Mouse (Mus musculus): ENCODE data around the gene Prr3. TPM values are rescaled to one million over a fixed set of nuclear protein-coding genes. Genes with fewer than 3 reads are reported as not detected.

Prr3 gene
- polyA plus RNA-seq (2012; rRNA removed) (5.5 and 6.3 TPM in 2 replicates), polyA plus RNA-seq (2014; fragmentation: Nextera tagmentation; extraction: Ambion mirVana) (3.5 and 4.5 TPM in 2 replicates)

GRCm38 (mm10) chr17:35979401-35980362 lies at the start of gene Prr3, which contains the start of gene Gnl1:
TSS of gene Prr3 (minus strand) at chr17:35980236.
TSS of gene Gnl1 (plus strand) at chr17:35979851.
- WGBS (ENCODE audit: insufficient replicate concordance): under 1% methylated on average over 108 of the region's 109 CpGs
- TF ChIP-seq EP300 (IDR thresholded peaks at IDR 0.05; ENCODE audit: low read depth) (no peak), CTCF (IDR thresholded peaks at IDR 0.05; ENCODE audit: low read depth) (peak; percentile 40)
- Histone ChIP-seq H3K4me3 (ENCODE audit: insufficient read depth in 1 of 2, low read depth in 2 of 2, low read length in 2 of 2) (peak within 1 kb of the TSS; percentile 71 to 84), H3K27ac (peak within 1 kb of the TSS; percentile 46), H3K36me3 (replicated peaks; ENCODE audit: control insufficient read depth, insufficient read depth, low read depth) (no peaks in the 10 kb centered on the region; the same call in 1 of the 2 replicates), H3K4me2 (ENCODE audit: low read depth) (peak within 1 kb of the TSS; percentile 97), H3K27me3 (ENCODE audit: control insufficient read depth, insufficient read depth, low read length) (no peaks in the 10 kb centered on the region), H3K9ac (replicated peaks) (peak within 1 kb of the TSS; percentile 49), H3K4me1 (replicated peaks; ENCODE audit: control insufficient read depth in 2 of 2, insufficient read depth in 2 of 2, low read length in 1 of 2) (peaks cover 3 to 8% of the 10 kb centered on the region in 2 experiments; a peak in 3 of 4 replicates), H3K9me3 (ENCODE audit: control insufficient read depth, low read length) (no peaks in the 10 kb centered on the region)
- ATAC-seq (ENCODE audit: insufficient read depth): peak; percentile 91
- peak; percentile 70 to 73 (median 72) for DNase-seq (ENCODE audit: low read depth in 3 of 3, low spot score in 3 of 3)

- Histone ChIP-seq H3K4me2 (ENCODE audit: low read depth) (no peak overlapping the region), H3K36me3 (replicated peaks; ENCODE audit: control insufficient read depth, insufficient read depth, low read depth) (no peaks in the 10 kb centered on the region), H3K9ac (replicated peaks) (no peak overlapping the region), H3K27ac (no peak overlapping the region), H3K4me1 (replicated peaks; ENCODE audit: control insufficient read depth in 2 of 2, insufficient read depth in 2 of 2, low read length in 1 of 2) (peaks cover 2 to 18% of the 10 kb centered on the region in 2 experiments), H3K27me3 (ENCODE audit: control insufficient read depth, insufficient read depth, low read length) (no peaks in the 10 kb centered on the region), H3K9me3 (ENCODE audit: control insufficient read depth, low read length) (no peaks in the 10 kb centered on the region), H3K4me3 (ENCODE audit: insufficient read depth in 1 of 2, low read depth in 2 of 2, low read length in 2 of 2) (no peak overlapping the region)
- ATAC-seq (ENCODE audit: insufficient read depth) (no peak), DNase-seq (ENCODE audit: low read depth in 3 of 3, low spot score in 3 of 3) (no peak)
- 71% methylated on average over 7 of the region's 7 CpGs for WGBS (ENCODE audit: insufficient replicate concordance)
- TF ChIP-seq CTCF (IDR thresholded peaks at IDR 0.05; ENCODE audit: low read depth) (no peak), EP300 (IDR thresholded peaks at IDR 0.05; ENCODE audit: low read depth) (no peak)
Measured at GRCm38 (mm10) chr17:36028879-36029619, 49.0 kb upstream of the Prr3 start.

GRCm38 (mm10) chr17:36027663-36028062 lies 47.6 kb upstream of the Prr3 start:
- Histone ChIP-seq H3K9ac (replicated peaks) (no peak overlapping the region), H3K4me2 (ENCODE audit: low read depth) (no peak overlapping the region), H3K9me3 (ENCODE audit: control insufficient read depth, low read length) (no peaks in the 10 kb centered on the region), H3K27ac (no peak overlapping the region), H3K36me3 (replicated peaks; ENCODE audit: control insufficient read depth, insufficient read depth, low read depth) (no peaks in the 10 kb centered on the region), H3K4me1 (replicated peaks; ENCODE audit: control insufficient read depth in 2 of 2, insufficient read depth in 2 of 2, low read length in 1 of 2) (peaks cover 12 to 31% of the 10 kb centered on the region in 2 experiments), H3K27me3 (ENCODE audit: control insufficient read depth, insufficient read depth, low read length) (no peaks in the 10 kb centered on the region), H3K4me3 (ENCODE audit: insufficient read depth in 1 of 2, low read depth in 2 of 2, low read length in 2 of 2) (no peak overlapping the region)
- ATAC-seq (ENCODE audit: insufficient read depth) (no peak), DNase-seq (ENCODE audit: low read depth in 3 of 3, low spot score in 3 of 3) (no peak)
- WGBS (ENCODE audit: insufficient replicate concordance): 80% methylated on average over 4 of the region's 4 CpGs
- no peak for TF ChIP-seq EP300 (IDR thresholded peaks at IDR 0.05; ENCODE audit: low read depth)
- no peak for TF ChIP-seq CTCF (IDR thresholded peaks at IDR 0.05; ENCODE audit: low read depth)

- Histone ChIP-seq H3K9me3 (ENCODE audit: control insufficient read depth, low read length) (no peaks in the 10 kb centered on the region), H3K9ac (replicated peaks) (no peak overlapping the region), H3K4me1 (replicated peaks; ENCODE audit: control insufficient read depth in 2 of 2, insufficient read depth in 2 of 2, low read length in 1 of 2) (peaks cover 19 to 37% of the 10 kb centered on the region in 2 experiments), H3K4me3 (ENCODE audit: insufficient read depth in 1 of 2, low read depth in 2 of 2, low read length in 2 of 2) (no peak overlapping the region), H3K4me2 (ENCODE audit: low read depth) (no peak overlapping the region), H3K36me3 (replicated peaks; ENCODE audit: control insufficient read depth, insufficient read depth, low read depth) (no peaks in the 10 kb centered on the region), H3K27ac (no peak overlapping the region), H3K27me3 (ENCODE audit: control insufficient read depth, insufficient read depth, low read length) (no peaks in the 10 kb centered on the region)
- DNase-seq (ENCODE audit: low read depth in 3 of 3, low spot score in 3 of 3) (no peak), ATAC-seq (ENCODE audit: insufficient read depth) (no peak)
- WGBS (ENCODE audit: insufficient replicate concordance): 69% methylated on average over 4 of the region's 4 CpGs
- TF ChIP-seq CTCF (IDR thresholded peaks at IDR 0.05; ENCODE audit: low read depth) (no peak), EP300 (IDR thresholded peaks at IDR 0.05; ENCODE audit: low read depth) (no peak)
Measured at GRCm38 (mm10) chr17:36025901-36026300, 45.9 kb upstream of the Prr3 start.

Measured in liver, embryonic 14.5 days (tissue).